Comparison of ENCODE assay signal across 8 mouse cellular contexts in the genomic region with DNA sequence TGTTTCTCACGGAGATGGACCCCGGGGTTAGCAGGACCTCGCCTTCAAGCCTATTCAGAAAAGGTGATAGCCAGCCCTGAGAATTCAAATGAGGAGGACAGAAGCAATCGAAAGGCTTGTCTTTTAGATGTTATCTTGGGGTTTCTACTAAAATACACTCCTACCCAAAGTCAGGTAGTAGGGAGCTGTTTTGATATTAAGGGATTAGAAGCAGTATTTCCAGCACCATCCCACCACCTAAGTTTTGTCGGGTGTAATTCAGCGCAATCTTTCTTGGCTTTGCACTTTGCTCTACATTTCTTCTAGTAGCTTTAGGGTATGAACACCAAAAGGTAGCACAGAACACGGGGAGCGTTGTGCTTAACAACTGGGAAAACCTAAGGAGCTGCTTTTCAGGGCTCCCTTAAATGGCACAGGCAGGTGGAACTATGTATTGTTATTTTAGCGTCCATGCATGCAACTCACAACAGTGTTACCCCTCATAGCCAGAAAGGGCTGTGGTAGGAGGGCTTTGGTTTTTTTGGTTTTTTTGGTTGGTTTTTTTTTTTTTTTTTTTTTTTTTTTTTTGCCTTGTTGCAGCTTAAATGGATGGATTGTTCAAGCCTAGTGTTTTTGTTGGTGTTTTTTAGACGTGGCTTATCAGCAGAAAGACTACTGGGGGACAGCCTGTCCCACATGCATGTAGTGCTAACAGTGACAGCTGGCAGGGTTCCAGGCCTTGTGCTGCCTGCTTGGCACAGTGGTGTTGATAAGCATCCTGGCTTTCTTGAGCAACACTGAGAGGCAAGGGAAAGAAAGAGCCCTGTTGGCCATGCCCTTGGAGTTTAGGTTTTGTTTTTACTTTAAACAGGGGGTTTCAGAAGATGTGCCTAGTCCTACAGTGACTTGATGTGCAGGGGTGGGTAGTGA. TPM values are rescaled to one million over a fixed set of nuclear protein-coding genes. Genes with fewer than 3 reads are reported as not detected.
DNase-seq lines count a peak whose midpoint lies in the region; ATAC-seq and TF ChIP-seq lines count a peak whose summit lies in the region.

No protein-coding gene starts in this region.

- DNase-seq in ovary, adult 18-20 months (ENCODE audit: low spot score) = peak; percentile 48
- no peak for DNase-seq in ovary, postnatal 10 days (ENCODE audit: low spot score)
- peak; percentile 34 for DNase-seq in brain, adult 2 months (ENCODE audit: low read depth, low spot score)
- peak; percentile 58 for DNase-seq in kidney, postnatal 14 days
- DNase-seq in midbrain, embryonic 11.5 days (ENCODE audit: low spot score, missing footprints) = no peak
- no peak for DNase-seq in right cerebral cortex, adult 2 months (ENCODE audit: low spot score in 2 of 2)

- H3K27ac ChIP-seq in forebrain, embryonic 16.5 days (ENCODE audit: low read length) = peak overlapping the region; percentile 98
- H3K27ac ChIP-seq in midbrain, embryonic 11.5 days (ENCODE audit: low read depth, low read length) = peak overlapping the region; percentile 96
- peak overlapping the region; percentile 79 for H3K27ac ChIP-seq in testis, adult 2 months (ENCODE audit: control insufficient read depth, insufficient read depth, low read depth, low read length)

- TF ChIP-seq POLR2A in testis, adult 2 months (IDR thresholded peaks at IDR 0.05; ENCODE audit: control insufficient read depth, low read depth, low read length) = no peak

- peak overlapping the region; percentile 78 for H3K4me2 ChIP-seq in forebrain, embryonic 16.5 days (ENCODE audit: low read length)
- peak overlapping the region; percentile 84 for H3K4me2 ChIP-seq in midbrain, embryonic 11.5 days

- WGBS in forebrain, embryonic 16.5 days = 9% methylated on average over 10 of the region's 10 CpGs
- WGBS in midbrain, embryonic 11.5 days = 25% methylated on average over 10 of the region's 10 CpGs

- no peak for ATAC-seq in forebrain, embryonic 16.5 days
- ATAC-seq in midbrain, embryonic 11.5 days (ENCODE audit: low FRiP score) = no peak

- H3K9ac ChIP-seq in forebrain, embryonic 16.5 days (replicated peaks; ENCODE audit: low read depth, low read length) = peak overlapping the region; percentile 77
- H3K9ac ChIP-seq in midbrain, embryonic 11.5 days (ENCODE audit: low read length) = peak overlapping the region; percentile 87

- H3K4me1 ChIP-seq in forebrain, embryonic 16.5 days (replicated peaks; ENCODE audit: control insufficient read depth, insufficient read depth, low read length) = peaks cover 29% of the 10 kb centered on the region
- peaks cover 20% of the 10 kb centered on the region for H3K4me1 ChIP-seq in midbrain, embryonic 11.5 days (ENCODE audit: control insufficient read depth, insufficient read depth, low read length)
- H3K4me1 ChIP-seq in testis, adult 2 months (ENCODE audit: control insufficient read depth, insufficient read depth, low read length) = peaks cover 9% of the 10 kb centered on the region

- peaks cover 15% of the 10 kb centered on the region for H3K36me3 ChIP-seq in forebrain, embryonic 16.5 days (ENCODE audit: control insufficient read depth, insufficient read depth)
- H3K36me3 ChIP-seq in midbrain, embryonic 11.5 days (ENCODE audit: control insufficient read depth, insufficient read depth, low read length) = peaks cover 7% of the 10 kb centered on the region
- peaks cover 4% of the 10 kb centered on the region for H3K36me3 ChIP-seq in testis, adult 2 months (ENCODE audit: control insufficient read depth, insufficient read depth, low read length)

- no peaks in the 10 kb centered on the region for H3K27me3 ChIP-seq in forebrain, embryonic 16.5 days (replicated peaks; ENCODE audit: control insufficient read depth, insufficient read depth, low read length)
- no peaks in the 10 kb centered on the region for H3K27me3 ChIP-seq in midbrain, embryonic 11.5 days (ENCODE audit: control insufficient read depth, insufficient read depth, low read length)
- H3K27me3 ChIP-seq in testis, adult 2 months (ENCODE audit: control insufficient read depth, insufficient read depth, low read length) = no peaks in the 10 kb centered on the region

- no peaks in the 10 kb centered on the region for H3K9me3 ChIP-seq in forebrain, embryonic 16.5 days (ENCODE audit: control insufficient read depth, low read length)
- no peaks in the 10 kb centered on the region for H3K9me3 ChIP-seq in midbrain, embryonic 11.5 days (ENCODE audit: control insufficient read depth, low read length)

- H3K4me3 ChIP-seq in forebrain, embryonic 16.5 days (replicated peaks; ENCODE audit: low read length) = peak overlapping the region; percentile 69
- peak overlapping the region; percentile 80 for H3K4me3 ChIP-seq in midbrain, embryonic 11.5 days (ENCODE audit: low read depth, low read length)
- H3K4me3 ChIP-seq in testis, adult 2 months (ENCODE audit: control insufficient read depth, low read depth, low read length) = peak overlapping the region; percentile 87

- TF ChIP-seq CTCF in testis, adult 2 months (IDR thresholded peaks at IDR 0.05; ENCODE audit: control insufficient read depth, insufficient read depth, insufficient replicate concordance, low read depth, low read length) = no peak

RNA-seq across cellular contexts. Expression of a gene that starts 1.1 kb away (rescaled TPM):
- 64.4 and 65.5 TPM in 2 replicates for polyA plus RNA-seq in forebrain, embryonic 16.5 days (2015; fragmentation: Nextera tagmentation; extraction: Ambion mirVana)
- polyA plus RNA-seq in midbrain, embryonic 11.5 days (2014; fragmentation: Nextera tagmentation; extraction: Ambion mirVana) = 34.5 and 40.4 TPM in 2 replicates
- polyA plus RNA-seq in testis, adult 2 months (2012; rRNA removed) = 31.9 and 32.5 TPM in 2 replicates

RNA-seq across cellular contexts. Expression of a gene that starts 15.4 kb away (rescaled TPM):
- 0.35 and 0.75 TPM in 2 replicates for polyA plus RNA-seq in forebrain, embryonic 16.5 days (2015; fragmentation: Nextera tagmentation; extraction: Ambion mirVana)
- 0.32 TPM in 1 of 2 replicates, not detected in the other for polyA plus RNA-seq in midbrain, embryonic 11.5 days (2014; fragmentation: Nextera tagmentation; extraction: Ambion mirVana)
- polyA plus RNA-seq in testis, adult 2 months (2012; rRNA removed) = 0.70 and 0.88 TPM in 2 replicates

RNA-seq across cellular contexts. Expression of a gene that starts 24.7 kb away (rescaled TPM):
- 28.5 and 31.0 TPM in 2 replicates for polyA plus RNA-seq in forebrain, embryonic 16.5 days (2015; fragmentation: Nextera tagmentation; extraction: Ambion mirVana)
- polyA plus RNA-seq in midbrain, embryonic 11.5 days (2014; fragmentation: Nextera tagmentation; extraction: Ambion mirVana) = 13.3 TPM in 2 replicates
- 88.8 and 99.3 TPM in 2 replicates for polyA plus RNA-seq in testis, adult 2 months (2012; rRNA removed)

RNA-seq across cellular contexts. Expression of a gene that starts 28.5 kb away (rescaled TPM):
- polyA plus RNA-seq in forebrain, embryonic 16.5 days (2015; fragmentation: Nextera tagmentation; extraction: Ambion mirVana) = 11.3 and 13.2 TPM in 2 replicates
- polyA plus RNA-seq in midbrain, embryonic 11.5 days (2014; fragmentation: Nextera tagmentation; extraction: Ambion mirVana) = 9.2 and 11.3 TPM in 2 replicates
- 5.7 TPM in 2 replicates for polyA plus RNA-seq in testis, adult 2 months (2012; rRNA removed)

RNA-seq across cellular contexts. Expression of a gene that starts 32.6 kb away (rescaled TPM):
- polyA plus RNA-seq in forebrain, embryonic 16.5 days (2015; fragmentation: Nextera tagmentation; extraction: Ambion mirVana) = 0.71 and 1.1 TPM in 2 replicates
- polyA plus RNA-seq in midbrain, embryonic 11.5 days (2014; fragmentation: Nextera tagmentation; extraction: Ambion mirVana) = 0.61 and 0.68 TPM in 2 replicates
- 50.5 and 53.4 TPM in 2 replicates for polyA plus RNA-seq in testis, adult 2 months (2012; rRNA removed)

Comparison
In these comparisons a context has a peak if more than half of its experiments do, and no peak if none do; other contexts are left out.
1. DNase-seq: peak in ovary, adult 18-20 months (single experiment), brain, adult 2 months (single experiment) and kidney, postnatal 14 days (single experiment); none in ovary, postnatal 10 days (single experiment), midbrain, embryonic 11.5 days (single experiment) and right cerebral cortex, adult 2 months (0 of 2).
2. Peak in every context shown above with its lines, with median percentiles within 50 percentile points of each other: H3K27ac ChIP-seq and H3K4me3 ChIP-seq.